Mouse (Mus musculus) liver, embryonic 14.5 days (tissue): ENCODE results near the gene Mfsd4b5.

Experiments
- CTCF ChIP-seq: IDR thresholded peaks from 2 replicates; pipeline ENCODE4 v1.5.1; 2016; ENCODE audit warnings: antibody characterized with exemption, low read depth, control low read depth
- EP300 ChIP-seq: IDR thresholded peaks from 2 replicates; pipeline ENCODE4 v1.6.1; 2016; ENCODE audit warnings: antibody characterized with exemption, low read depth

- TF ChIP-seq CTCF (peak; percentile 38), EP300 (no peak)
Measured at GRCm38 (mm10) chr10:40024554-40025428, 38.3 kb upstream of the Mfsd4b5 start, which contains the start of gene Mfsd4b1.
